Mouse (Mus musculus) heart, adult 10 weeks (tissue): ENCODE results near the gene Olfr624. TPM values are rescaled to one million over a fixed set of nuclear protein-coding genes. Genes with fewer than 3 reads are reported as not detected.

ENCODE experiments used
- polyA plus RNA-seq: library from polyadenylated mRNA; stranded (reverse); fragments of 350-450 nt; fragmentation: Illumina TruSeq; extraction: RNeasy Lipid Tissue Mini Kit (QIAGEN cat#74804); gene quantifications from one replicate; pipeline ENCODE4 v1.2.3, GENCODE M21; 2014; ENCODE audit warnings: low read depth, low replicate concordance

The Olfr624 gene
- polyA plus RNA-seq = not detected

GRCm38 (mm10) chr7:103671091-103671490 is at the start of gene Olfr624:
Gene Olfr624 (minus strand): TSS chr7:103671191.

GRCm38 (mm10) chr7:103714371-103714770 is 43.4 kb upstream of the Olfr624 start, which contains the start of gene Olfr243:
Gene Olfr243 (plus strand): TSS chr7:103714671.

DNA sequence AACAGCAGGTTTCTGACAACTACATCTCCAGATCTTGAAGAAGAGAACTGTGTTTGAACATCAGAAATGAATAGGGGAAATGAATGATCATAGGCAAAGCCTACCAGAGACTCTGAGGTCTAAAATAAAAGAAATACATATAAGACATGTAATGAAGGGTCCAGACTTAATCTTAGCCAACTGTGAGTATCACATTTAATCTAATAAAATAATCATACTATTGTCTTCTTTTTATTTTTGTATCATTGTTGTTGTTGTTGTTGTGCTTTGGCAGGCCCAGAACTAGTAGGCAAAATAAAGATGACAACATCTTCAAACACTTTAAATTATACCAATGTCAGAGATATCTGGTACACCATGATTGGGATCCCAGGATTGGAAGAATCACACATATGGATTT is 11.4 kb upstream of the Olfr624 start, which contains the start of gene Olfr625-ps1:
Olfr625-ps1 (plus strand) TSS at position 301 of the 400 bp plus-strand sequence.

GRCm38 (mm10) chr7:103663598-103663997 is 7.4 kb downstream of the Olfr624 start, which contains the start of gene Olfr623:
Gene Olfr623 (minus strand): TSS chr7:103663698.

GRCm38 (mm10) chr7:103642602-103643001 is 28.4 kb downstream of the Olfr624 start, which contains the start of gene Olfr622:
Gene Olfr622 (minus strand): TSS chr7:103642702.

Other genes with a start within 250 kb of the Olfr624 start
- not detected for gene Olfr605, start 225.8 kb downstream of the Olfr624 start, polyA plus RNA-seq
- not detected for gene Olfr606, start 222.1 kb downstream of the Olfr624 start, polyA plus RNA-seq
- gene Olfr607, start 207.0 kb downstream of the Olfr624 start, polyA plus RNA-seq = not detected
- gene Olfr608, start 201.3 kb downstream of the Olfr624 start, polyA plus RNA-seq = not detected
- gene Olfr609, start 173.1 kb downstream of the Olfr624 start, polyA plus RNA-seq = not detected
- not detected for gene Olfr610, start 159.1 kb downstream of the Olfr624 start, polyA plus RNA-seq
- not detected for gene Olfr611, start 150.3 kb downstream of the Olfr624 start, polyA plus RNA-seq
- not detected for gene Olfr612, start 128.5 kb downstream of the Olfr624 start, polyA plus RNA-seq
- gene Olfr613, start 123.1 kb downstream of the Olfr624 start, polyA plus RNA-seq = not detected
- not detected for gene Olfr615, start 115.1 kb downstream of the Olfr624 start, polyA plus RNA-seq
- gene Olfr616, start 102.0 kb downstream of the Olfr624 start, polyA plus RNA-seq = not detected
- gene Olfr617, start 98.1 kb downstream of the Olfr624 start, polyA plus RNA-seq = not detected
- not detected for gene Olfr618, start 81.1 kb downstream of the Olfr624 start, polyA plus RNA-seq
- gene Olfr619, start 70.6 kb downstream of the Olfr624 start, polyA plus RNA-seq = not detected
- gene Olfr620, start 58.7 kb downstream of the Olfr624 start, polyA plus RNA-seq = not detected
- gene Olfr622, start 28.5 kb downstream of the Olfr624 start, polyA plus RNA-seq = not detected
- not detected for gene Olfr623, start 7.5 kb downstream of the Olfr624 start, polyA plus RNA-seq
- not detected for gene Olfr625-ps1, start 11.5 kb upstream of the Olfr624 start, polyA plus RNA-seq
- gene Olfr243, start 43.5 kb upstream of the Olfr624 start, polyA plus RNA-seq = not detected
- gene Olfr628, start 59.2 kb upstream of the Olfr624 start, polyA plus RNA-seq = not detected
- not detected for gene Olfr629, start 73.8 kb upstream of the Olfr624 start, polyA plus RNA-seq
- not detected for gene Olfr630, start 86.1 kb upstream of the Olfr624 start, polyA plus RNA-seq
- not detected for gene Olfr69, start 100.4 kb upstream of the Olfr624 start, polyA plus RNA-seq
- not detected for gene Olfr68, start 108.5 kb upstream of the Olfr624 start, polyA plus RNA-seq
- gene Olfr67, start 120.6 kb upstream of the Olfr624 start, polyA plus RNA-seq = not detected
- 792 TPM for gene Hbb-bt, start 142.8 kb upstream of the Olfr624 start, polyA plus RNA-seq
- 6,129 TPM for gene Hbb-bs, start 156.9 kb upstream of the Olfr624 start, polyA plus RNA-seq
- not detected for gene Hbb-bh2, start 169.3 kb upstream of the Olfr624 start, polyA plus RNA-seq
- gene Hbb-bh1, start 172.0 kb upstream of the Olfr624 start, polyA plus RNA-seq = not detected
- gene Hbb-y, start 182.0 kb upstream of the Olfr624 start, polyA plus RNA-seq = not detected
- not detected for gene Olfr66, start 215.1 kb upstream of the Olfr624 start, polyA plus RNA-seq
- not detected for gene Olfr64, start 223.3 kb upstream of the Olfr624 start, polyA plus RNA-seq
- not detected for gene Olfr65, start 232.3 kb upstream of the Olfr624 start, polyA plus RNA-seq